Mouse (Mus musculus): ENCODE results near the gene Coro1b. TPM values are rescaled to one million over a fixed set of nuclear protein-coding genes. Genes with fewer than 3 reads are reported as not detected.
"Not testable (repeated sequence)": the region's sequence is repeated elsewhere in the genome, so short reads cannot be mapped to it uniquely, and the experiment has no call there.

Gene Coro1b
- total and polyA plus RNA-seq, 3 experiments = 43.9 to 95.0 (median 45.1) TPM

GRCm38 (mm10) chr19:4121097-4121805 lies 27.2 kb upstream of the Coro1b start:
- H3K36me3 ChIP-seq (ENCODE audit: control insufficient read depth, insufficient read depth, low read length) = peaks cover 2% of the 10 kb centered on the region; the same call in 1 of the 2 replicates

GRCm38 (mm10) chr19:4121896-4122295 lies 26.5 kb upstream of the Coro1b start:
- DNase-seq; H3K36me3 ChIP-seq (ENCODE audit: control insufficient read depth, insufficient read depth, low read length); H3K27me3 ChIP-seq (ENCODE audit: control insufficient read depth, insufficient read depth, low read length); H3K9ac ChIP-seq (ENCODE audit: low read depth, low read length); H3K79me2 ChIP-seq (replicated peaks; ENCODE audit: control insufficient read depth, insufficient read depth, low read length); H3K4me3 ChIP-seq: not testable (repeated sequence)
- Histone ChIP-seq H3K4me1 (ENCODE audit: control insufficient read depth, insufficient read depth, low read length) (peaks cover 10% of the 10 kb centered on the region), H3K27ac (peak overlapping the region; percentile 95; the same call in 1 of the 2 replicates)
- intact Hi-C loops (cut with DNase I) = loop anchor here (1.0 kb wide), 1 partner anchor 23 kb away; the partner anchor contains the start of gene Pitpnm1
- WGBS = 54% methylated on average over 6 of the region's 6 CpGs

More at GRCm38 (mm10) chr19:4121097-4121805, 27.2 kb upstream of the Coro1b start:
- peaks cover 8% of the 10 kb centered on the region for H3K4me1 ChIP-seq (ENCODE audit: control insufficient read depth, insufficient read depth, low read length)
- peak overlapping the region; percentile 66 for H3K4me3 ChIP-seq
- peaks cover under 1% of the 10 kb centered on the region for H3K79me2 ChIP-seq (replicated peaks; ENCODE audit: control insufficient read depth, insufficient read depth, low read length)
- no peak for TF ChIP-seq CTCF (IDR thresholded peaks at IDR 0.05)
- TF ChIP-seq POLR2A (IDR thresholded peaks at IDR 0.05; ENCODE audit: insufficient read depth, low read depth, low read length) = peak; percentile 87
- peak; percentile 76; the same call in 1 of the 2 replicates for TF ChIP-seq EP300 (IDR thresholded peaks at IDR 0.05; ENCODE audit: insufficient read depth, low read depth, low read length)
- WGBS = 3% methylated on average over 38 of the region's 38 CpGs
- peak overlapping the region; percentile 63 for H3K9ac ChIP-seq (ENCODE audit: low read depth, low read length)
- H3K27ac ChIP-seq = peak overlapping the region; percentile 95
- DNase-seq = peak; percentile 98
- no peaks in the 10 kb centered on the region for H3K27me3 ChIP-seq (ENCODE audit: control insufficient read depth, insufficient read depth, low read length)
- intact Hi-C loops (cut with DNase I) = loop anchor here (1.0 kb wide), 1 partner anchor 22 kb away; the partner anchor contains the start of gene Pitpnm1

- H3K27ac ChIP-seq = no peak overlapping the region; the same call in 1 of the 2 replicates
- 78% methylated on average over 7 of the region's 7 CpGs for WGBS
Measured at GRCm38 (mm10) chr19:4122411-4123370, 25.7 kb upstream of the Coro1b start.

GRCm38 (mm10) chr19:4124432-4124831 lies 24.0 kb upstream of the Coro1b start:
- no peak for TF ChIP-seq EP300 (IDR thresholded peaks at IDR 0.05; ENCODE audit: insufficient read depth, low read depth, low read length)
- no peak for TF ChIP-seq CTCF (IDR thresholded peaks at IDR 0.05)
- no peak for TF ChIP-seq POLR2A (IDR thresholded peaks at IDR 0.05; ENCODE audit: insufficient read depth, low read depth, low read length)
- DNase-seq = no peak
- H3K27me3 ChIP-seq (ENCODE audit: control insufficient read depth, insufficient read depth, low read length) = no peaks in the 10 kb centered on the region
- WGBS = 84% methylated on average over 4 of the region's 4 CpGs
- no peak overlapping the region for H3K4me3 ChIP-seq
- no peak overlapping the region for H3K27ac ChIP-seq
- H3K79me2 ChIP-seq (replicated peaks; ENCODE audit: control insufficient read depth, insufficient read depth, low read length) = peaks cover 2% of the 10 kb centered on the region
- intact Hi-C loops (cut with DNase I) = no loop called here
- H3K4me1 ChIP-seq (ENCODE audit: control insufficient read depth, insufficient read depth, low read length) = peaks cover 10% of the 10 kb centered on the region
- H3K9ac ChIP-seq (ENCODE audit: low read depth, low read length) = no peak overlapping the region
- peaks cover 2% of the 10 kb centered on the region; the same call in 1 of the 2 replicates for H3K36me3 ChIP-seq (ENCODE audit: control insufficient read depth, insufficient read depth, low read length)

More at GRCm38 (mm10) chr19:4122411-4123370, 25.7 kb upstream of the Coro1b start:
- intact Hi-C loops (cut with DNase I) = no loop called here
- Histone ChIP-seq H3K4me3 (no peak overlapping the region), H3K4me1 (ENCODE audit: control insufficient read depth, insufficient read depth, low read length) (peaks cover 10% of the 10 kb centered on the region), H3K36me3 (ENCODE audit: control insufficient read depth, insufficient read depth, low read length) (peaks cover 2% of the 10 kb centered on the region; the same call in 1 of the 2 replicates), H3K79me2 (replicated peaks; ENCODE audit: control insufficient read depth, insufficient read depth, low read length) (peaks cover 2% of the 10 kb centered on the region), H3K9ac (ENCODE audit: low read depth, low read length) (no peak overlapping the region), H3K27me3 (ENCODE audit: control insufficient read depth, insufficient read depth, low read length) (no peaks in the 10 kb centered on the region)
- no peak for DNase-seq
- TF ChIP-seq EP300 (IDR thresholded peaks at IDR 0.05; ENCODE audit: insufficient read depth, low read depth, low read length) = no peak
- peak; percentile 14; the same call in 1 of the 2 replicates for TF ChIP-seq CTCF (IDR thresholded peaks at IDR 0.05)
- no peak for TF ChIP-seq POLR2A (IDR thresholded peaks at IDR 0.05; ENCODE audit: insufficient read depth, low read depth, low read length)

GRCm38 (mm10) chr19:4125268-4125667 lies 23.2 kb upstream of the Coro1b start:
- not testable (repeated sequence) for H3K27me3 ChIP-seq (ENCODE audit: control insufficient read depth, insufficient read depth, low read length); DNase-seq; H3K4me3 ChIP-seq; H3K36me3 ChIP-seq (ENCODE audit: control insufficient read depth, insufficient read depth, low read length); H3K79me2 ChIP-seq (replicated peaks; ENCODE audit: control insufficient read depth, insufficient read depth, low read length); H3K27ac ChIP-seq
- 15% methylated on average over 4 of the region's 4 CpGs for WGBS
- Histone ChIP-seq H3K4me1 (ENCODE audit: control insufficient read depth, insufficient read depth, low read length) (peaks cover 10% of the 10 kb centered on the region), H3K9ac (ENCODE audit: low read depth, low read length) (peak overlapping the region; percentile 53)
- intact Hi-C loops (cut with DNase I) = loop anchor here (5.0 kb wide), 2 partner anchors 77 to 102 kb away; partner anchors contain the start of gene Rad9a

Measured in heart, adult 2 months (tissue).